Mouse (Mus musculus): Measurements from ENCODE around the gene Pelo. TPM values are rescaled to one million over a fixed set of nuclear protein-coding genes. Genes with fewer than 3 reads are reported as not detected.

Gene Pelo
- polyA plus RNA-seq (2012; rRNA removed): 21.1 and 23.0 TPM in 2 replicates

DNA sequence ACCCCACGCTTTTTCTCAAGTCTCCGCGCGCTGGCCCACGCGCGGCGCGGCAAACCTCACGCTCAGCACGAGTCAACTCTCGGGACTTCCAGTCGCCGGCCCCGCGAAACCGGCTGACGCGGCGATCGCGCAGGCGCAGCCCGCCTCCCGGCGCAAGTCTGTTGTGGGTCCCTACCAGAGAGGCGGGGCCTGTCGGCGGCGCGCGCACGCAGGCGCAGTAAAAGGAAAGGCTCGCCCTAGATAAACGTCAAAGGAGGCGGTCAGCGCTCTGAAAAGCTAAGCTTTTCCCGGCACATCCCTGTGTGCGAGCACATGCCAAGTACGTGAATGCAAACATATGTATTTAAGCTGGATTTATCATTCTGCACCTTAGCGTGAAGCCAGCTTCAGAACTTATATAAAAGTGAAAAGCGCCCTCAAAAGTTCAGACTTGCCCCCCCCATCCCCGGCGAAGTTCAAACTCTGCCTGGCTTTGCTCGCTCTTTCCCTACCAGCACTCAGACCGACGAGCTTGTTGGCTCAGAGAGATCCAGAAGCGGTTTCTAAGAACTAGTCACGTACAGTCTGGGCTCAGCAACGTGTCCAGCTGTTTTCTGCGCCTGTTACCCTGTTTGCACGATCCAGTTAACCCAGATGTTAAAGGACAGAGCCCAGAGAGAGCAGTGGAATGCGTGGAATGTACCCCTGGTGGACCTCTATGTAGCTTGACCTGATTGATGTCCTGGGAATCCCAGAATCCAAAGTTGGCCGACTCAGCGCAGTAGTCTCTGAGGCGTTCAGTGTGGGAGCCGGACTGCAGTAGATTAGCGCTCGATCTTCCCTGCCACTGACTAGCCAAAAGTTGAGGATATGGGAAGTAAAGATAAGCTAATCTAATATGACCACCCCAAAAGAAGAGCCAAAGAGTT lies at the start of gene Pelo:
Pelo (minus strand) TSS at position 118 of the 908 bp plus-strand sequence.
- TF ChIP-seq POLR2A (IDR thresholded peaks at IDR 0.05; ENCODE audit: control insufficient read depth, extremely low read depth, insufficient read depth, low read length, poor library complexity): peak; percentile 82
- 0 out of 2 replicates have a peak, but pooled peaks have one; percentile 49 for TF ChIP-seq CTCF (IDR thresholded peaks at IDR 0.05; ENCODE audit: borderline replicate concordance, control insufficient read depth, extremely low read depth, insufficient read depth, low read length, poor library complexity)
- under 1% methylated on average over 60 of the region's 60 CpGs for WGBS
- no peaks in the 10 kb centered on the region for H3K27me3 ChIP-seq (ENCODE audit: control insufficient read depth, insufficient read depth, low read length)
- H3K27ac ChIP-seq (ENCODE audit: control insufficient read depth, insufficient read depth, low read length): peak within 1 kb of the TSS; percentile 36; the same call in 1 of the 2 replicates
- H3K4me1 ChIP-seq (replicated peaks; ENCODE audit: control insufficient read depth, insufficient read depth, low read length): peaks cover 15% of the 10 kb centered on the region
- DNase-seq: peak; percentile 95
- no peaks in the 10 kb centered on the region for H3K36me3 ChIP-seq (ENCODE audit: control insufficient read depth, insufficient read depth, low read length)
- H3K4me3 ChIP-seq (ENCODE audit: control insufficient read depth, insufficient read depth, low read length): peak within 1 kb of the TSS; percentile 66

DNA sequence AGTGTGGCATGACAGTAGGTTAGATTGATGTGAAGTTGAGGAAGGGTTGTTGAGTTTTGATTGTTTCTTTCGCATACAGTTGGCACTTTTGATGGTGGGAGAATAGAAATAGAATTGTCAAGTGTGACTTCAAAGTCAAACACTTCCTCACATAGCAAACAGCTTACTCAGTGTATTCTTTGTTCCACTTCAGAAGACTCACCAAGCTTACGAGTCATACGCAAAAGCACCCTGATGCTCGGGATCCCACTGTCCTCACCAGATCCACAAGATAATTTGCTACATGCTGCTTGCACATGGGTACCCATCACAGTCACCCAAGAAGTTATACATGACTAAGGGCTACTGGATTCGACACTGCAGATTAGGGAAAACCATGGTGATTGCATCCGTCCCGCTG lies 48.5 kb upstream of the Pelo start:
- no peaks in the 10 kb centered on the region for H3K4me1 ChIP-seq (replicated peaks; ENCODE audit: control insufficient read depth, insufficient read depth, low read length)
- no peaks in the 10 kb centered on the region for H3K36me3 ChIP-seq (ENCODE audit: control insufficient read depth, insufficient read depth, low read length)
- WGBS: 91% methylated on average over 7 of the region's 7 CpGs
- TF ChIP-seq CTCF (IDR thresholded peaks at IDR 0.05; ENCODE audit: borderline replicate concordance, control insufficient read depth, extremely low read depth, insufficient read depth, low read length, poor library complexity) (no peak), POLR2A (IDR thresholded peaks at IDR 0.05; ENCODE audit: control insufficient read depth, extremely low read depth, insufficient read depth, low read length, poor library complexity) (no peak)
- H3K27ac ChIP-seq (ENCODE audit: control insufficient read depth, insufficient read depth, low read length): no peak overlapping the region
- H3K4me3 ChIP-seq (ENCODE audit: control insufficient read depth, insufficient read depth, low read length): no peak overlapping the region
- no peaks in the 10 kb centered on the region for H3K27me3 ChIP-seq (ENCODE audit: control insufficient read depth, insufficient read depth, low read length)
- no peak for DNase-seq

DNA sequence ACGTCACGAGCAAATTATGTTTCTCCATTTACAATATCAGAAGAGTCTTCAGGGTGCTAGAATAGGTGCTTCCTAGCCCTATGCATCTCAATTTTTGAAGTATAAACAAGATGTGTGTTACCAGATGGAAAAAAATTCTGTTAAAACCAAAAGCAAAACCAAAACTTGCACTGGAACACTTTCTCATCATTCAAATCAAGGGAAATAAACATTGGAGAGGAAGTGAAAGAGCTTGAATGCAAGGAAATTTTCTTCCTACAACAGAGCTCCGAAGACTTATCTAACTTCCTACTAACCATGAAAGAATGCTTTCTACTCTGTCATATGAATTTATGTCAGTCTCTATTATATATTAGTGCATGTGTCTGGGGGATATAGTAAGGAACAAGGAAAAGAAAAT lies 46.8 kb upstream of the Pelo start:
- WGBS: 68% methylated on average over 3 of the region's 3 CpGs
- TF ChIP-seq CTCF (IDR thresholded peaks at IDR 0.05; ENCODE audit: borderline replicate concordance, control insufficient read depth, extremely low read depth, insufficient read depth, low read length, poor library complexity) (no peak), POLR2A (IDR thresholded peaks at IDR 0.05; ENCODE audit: control insufficient read depth, extremely low read depth, insufficient read depth, low read length, poor library complexity) (no peak)
- Histone ChIP-seq H3K27me3 (ENCODE audit: control insufficient read depth, insufficient read depth, low read length) (no peaks in the 10 kb centered on the region), H3K4me3 (ENCODE audit: control insufficient read depth, insufficient read depth, low read length) (no peak overlapping the region), H3K27ac (ENCODE audit: control insufficient read depth, insufficient read depth, low read length) (no peak overlapping the region), H3K4me1 (replicated peaks; ENCODE audit: control insufficient read depth, insufficient read depth, low read length) (no peaks in the 10 kb centered on the region), H3K36me3 (ENCODE audit: control insufficient read depth, insufficient read depth, low read length) (no peaks in the 10 kb centered on the region)
- no peak for DNase-seq

DNA sequence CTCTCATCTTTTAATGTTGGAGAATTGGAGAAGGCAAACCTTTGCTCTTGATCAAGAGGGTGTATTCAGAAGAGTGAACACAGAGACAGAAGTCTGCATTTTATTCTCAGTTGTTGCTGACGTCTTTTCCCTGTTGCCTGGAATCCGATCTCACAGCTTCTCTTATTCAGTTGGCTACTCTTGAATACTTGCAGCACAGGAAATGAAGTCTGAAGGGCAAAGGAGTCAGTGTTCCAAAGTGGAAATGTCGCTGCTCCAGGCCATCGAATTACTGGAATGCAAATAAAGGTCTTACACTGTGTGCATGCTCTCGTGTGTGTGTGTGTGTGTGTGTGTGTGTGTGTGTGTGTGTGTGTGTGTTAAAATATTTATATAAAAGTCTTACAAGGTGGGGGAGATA lies 42.4 kb upstream of the Pelo start:
- Histone ChIP-seq H3K27me3 (ENCODE audit: control insufficient read depth, insufficient read depth, low read length) (no peaks in the 10 kb centered on the region), H3K36me3 (ENCODE audit: control insufficient read depth, insufficient read depth, low read length) (no peaks in the 10 kb centered on the region), H3K4me1 (replicated peaks; ENCODE audit: control insufficient read depth, insufficient read depth, low read length) (no peaks in the 10 kb centered on the region), H3K27ac (ENCODE audit: control insufficient read depth, insufficient read depth, low read length) (no peak overlapping the region), H3K4me3 (ENCODE audit: control insufficient read depth, insufficient read depth, low read length) (no peak overlapping the region)
- no peak for DNase-seq
- no peak for TF ChIP-seq POLR2A (IDR thresholded peaks at IDR 0.05; ENCODE audit: control insufficient read depth, extremely low read depth, insufficient read depth, low read length, poor library complexity)
- no peak for TF ChIP-seq CTCF (IDR thresholded peaks at IDR 0.05; ENCODE audit: borderline replicate concordance, control insufficient read depth, extremely low read depth, insufficient read depth, low read length, poor library complexity)
- 82% methylated on average over 5 of the region's 5 CpGs for WGBS

DNA sequence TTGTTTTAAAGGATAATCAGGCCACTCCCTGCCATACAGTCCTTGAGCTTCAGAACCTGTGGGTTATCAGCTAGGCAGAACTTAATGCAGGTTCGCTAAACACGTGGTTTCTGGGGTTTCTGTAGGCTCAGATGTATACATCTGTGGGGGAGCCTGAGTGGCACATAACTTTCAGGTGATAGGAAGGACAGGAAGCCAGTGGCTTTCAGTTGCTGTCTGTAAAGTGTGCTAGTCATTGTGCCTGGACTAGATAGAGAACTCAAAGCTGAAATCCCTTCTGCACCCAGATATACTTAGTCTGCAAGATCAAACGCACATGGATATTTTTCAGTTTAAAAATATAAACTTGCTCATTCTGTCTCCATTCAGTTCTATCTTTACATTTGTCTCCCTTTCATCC lies 41.4 kb upstream of the Pelo start:
- no peak for TF ChIP-seq CTCF (IDR thresholded peaks at IDR 0.05; ENCODE audit: borderline replicate concordance, control insufficient read depth, extremely low read depth, insufficient read depth, low read length, poor library complexity)
- no peak for TF ChIP-seq POLR2A (IDR thresholded peaks at IDR 0.05; ENCODE audit: control insufficient read depth, extremely low read depth, insufficient read depth, low read length, poor library complexity)
- H3K27ac ChIP-seq (ENCODE audit: control insufficient read depth, insufficient read depth, low read length): no peak overlapping the region
- no peak for DNase-seq

DNA sequence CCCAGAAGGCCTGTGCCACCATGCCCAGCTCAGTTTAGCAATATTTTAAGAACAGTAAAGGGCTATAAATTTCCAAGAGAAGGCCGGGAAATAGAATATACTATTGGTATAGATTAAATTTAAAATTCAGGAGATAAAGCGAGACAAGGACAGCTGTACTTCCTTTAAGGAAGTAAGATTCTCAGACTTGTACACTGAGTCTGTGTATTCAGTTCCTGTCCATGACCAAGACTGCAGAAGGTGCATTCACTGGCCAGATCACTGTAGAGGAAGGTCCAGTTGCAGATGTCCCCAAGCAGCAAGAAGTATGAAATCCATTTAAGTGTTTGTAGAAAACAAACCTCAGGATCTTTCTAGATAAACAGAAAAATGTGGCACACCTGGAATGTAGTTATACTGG lies 40.0 kb upstream of the Pelo start:
- Histone ChIP-seq H3K36me3 (ENCODE audit: control insufficient read depth, insufficient read depth, low read length) (no peaks in the 10 kb centered on the region), H3K27ac (ENCODE audit: control insufficient read depth, insufficient read depth, low read length) (no peak overlapping the region), H3K4me1 (replicated peaks; ENCODE audit: control insufficient read depth, insufficient read depth, low read length) (no peaks in the 10 kb centered on the region), H3K27me3 (ENCODE audit: control insufficient read depth, insufficient read depth, low read length) (no peaks in the 10 kb centered on the region), H3K4me3 (ENCODE audit: control insufficient read depth, insufficient read depth, low read length) (no peak overlapping the region)
- no peak for TF ChIP-seq CTCF (IDR thresholded peaks at IDR 0.05; ENCODE audit: borderline replicate concordance, control insufficient read depth, extremely low read depth, insufficient read depth, low read length, poor library complexity)
- no peak for TF ChIP-seq POLR2A (IDR thresholded peaks at IDR 0.05; ENCODE audit: control insufficient read depth, extremely low read depth, insufficient read depth, low read length, poor library complexity)
- DNase-seq: no peak
- 41% methylated on average over 2 of the region's 2 CpGs for WGBS

More for the DNA sequence above, 41.4 kb upstream of the Pelo start:
- H3K27me3 ChIP-seq (ENCODE audit: control insufficient read depth, insufficient read depth, low read length): no peaks in the 10 kb centered on the region
- no peaks in the 10 kb centered on the region for H3K4me1 ChIP-seq (replicated peaks; ENCODE audit: control insufficient read depth, insufficient read depth, low read length)
- WGBS: 5% methylated on average over 3 of the region's 3 CpGs
- no peaks in the 10 kb centered on the region for H3K36me3 ChIP-seq (ENCODE audit: control insufficient read depth, insufficient read depth, low read length)
- H3K4me3 ChIP-seq (ENCODE audit: control insufficient read depth, insufficient read depth, low read length): no peak overlapping the region
